Mouse (Mus musculus) hindbrain, postnatal 0 days (tissue): ENCODE results near the gene Cflar. TPM values are rescaled to one million over a fixed set of nuclear protein-coding genes. Genes with fewer than 3 reads are reported as not detected.
"Not testable (repeated sequence)": the region's sequence is repeated elsewhere in the genome, so short reads cannot be mapped to it uniquely, and the experiment has no call there.

Source experiments
- ATAC-seq: fragments of 200-750 bp; cut with Nextera tagmentation; 2 replicates; pipeline ENCODE4 v1.8.0; 2017; ENCODE audit warnings: mild to moderate bottlenecking, moderate TSS enrichment, moderate library complexity
- DNase-seq: peaks from one replicate; pipeline ENCODE4 v3.0.0-alpha.2; 2015; ENCODE audit warnings: low spot score
- H3K27ac ChIP-seq: fragments of 300-500 bp; sonication (generic); 2 replicates; pipeline ENCODE4 v1.5.1; 2014; ENCODE audit warnings: mild to moderate bottlenecking
- H3K27me3 ChIP-seq: fragments of 300-500 bp; sonication (generic); 2 replicates; pipeline ENCODE4 v1.6.1; 2014; ENCODE audit warnings: low read length, mixed read lengths; ENCODE audit not compliant: insufficient read depth
- H3K36me3 ChIP-seq: fragments of 300-500 bp; sonication (generic); 2 replicates; pipeline ENCODE4 v1.6.1; 2014; ENCODE audit warnings: low read length, mixed read lengths; ENCODE audit not compliant: insufficient read depth
- H3K4me1 ChIP-seq: fragments of 300-500 bp; sonication (generic); 2 replicates; pipeline ENCODE4 v1.6.1; 2014; ENCODE audit warnings: antibody characterized with exemption, low read length, mixed read lengths; ENCODE audit not compliant: insufficient read depth
- H3K4me2 ChIP-seq: fragments of 300-500 bp; sonication (generic); 2 replicates; pipeline ENCODE4 v1.6.1; 2014; ENCODE audit warnings: low read depth, mild to moderate bottlenecking, low read length, moderate library complexity, mixed read lengths
- H3K4me3 ChIP-seq: fragments of 300-500 bp; sonication (generic); 2 replicates; pipeline ENCODE4 v1.5.1; 2014; ENCODE audit warnings: low read length
- H3K9ac ChIP-seq: fragments of 300-500 bp; sonication (generic); replicated peaks from 2 replicates; pipeline ENCODE4 v1.6.1; 2014; ENCODE audit warnings: mild to moderate bottlenecking, low read length, moderate library complexity, mixed read lengths
- H3K9me3 ChIP-seq: fragments of 300-500 bp; sonication (generic); 2 replicates; pipeline ENCODE4 v1.6.1; 2016; ENCODE audit warnings: low read length, mixed read lengths
- CTCF ChIP-seq: IDR thresholded peaks from 2 replicates; pipeline ENCODE4 v1.5.1; 2016; ENCODE audit warnings: antibody characterized with exemption, control low read depth, low read depth
- WGBS: fragments of 180-500 bp; shearing (Covaris S2); extraction: QIAGEN DNeasy Blood & Tissue Kit; methylation state at CpG from one replicate; pipeline ENCODE4 v1.1.7; 2014; 5-methylcytosine and 5-hydroxymethylcytosine counted together
- polyA plus RNA-seq: library from polyadenylated mRNA; unstranded; fragments of >200 nt; fragmentation: Nextera tagmentation; extraction: Ambion mirVana; gene quantifications from 2 replicates; pipeline ENCODE4 v1.2.1, GENCODE M21; 2015
- total RNA-seq: library from RNA; depleted of rRNA; stranded (reverse); fragments of >200 nt; gene quantifications from 2 replicates; pipeline ENCODE4 v1.2.3, GENCODE M21; 2014; rRNA removed

Cflar gene
- total RNA-seq (17.6 and 24.4 TPM in 2 replicates), polyA plus RNA-seq (22.4 and 22.5 TPM in 2 replicates)

DNA sequence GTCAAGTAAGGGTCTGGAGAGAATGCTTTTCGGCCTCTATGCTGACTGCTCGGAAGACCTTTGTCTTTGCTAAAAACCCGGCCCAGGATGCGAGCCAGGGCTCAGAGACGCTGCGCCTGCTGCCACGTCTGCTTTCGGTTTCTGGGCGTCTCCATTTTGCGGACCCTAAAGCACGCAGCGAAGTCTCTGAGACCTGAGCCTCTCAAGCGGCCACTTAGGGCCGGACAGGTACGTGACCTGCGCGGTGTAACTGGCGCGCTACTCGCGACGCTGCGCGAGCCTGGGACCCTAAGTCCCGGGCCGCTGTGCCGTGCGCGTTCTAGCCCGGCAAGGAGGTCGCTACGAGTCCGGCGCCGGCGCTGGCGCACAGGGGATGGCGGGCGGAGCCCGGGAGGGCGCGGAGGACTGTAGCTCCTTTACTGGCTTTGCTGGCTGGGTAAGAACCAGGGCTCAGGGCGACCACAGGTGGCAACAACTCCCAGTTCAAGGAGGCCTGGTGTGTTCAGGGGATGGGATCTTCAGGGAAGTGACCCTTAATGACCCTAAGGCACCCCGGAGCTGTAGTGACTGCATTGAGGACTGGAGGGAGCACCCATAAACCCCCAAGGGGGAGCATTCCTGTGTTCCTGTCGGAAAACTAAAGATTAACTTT, at the start of gene Cflar:
Cflar (plus strand) TSS at position 144 of the 652 bp plus-strand sequence.
- ATAC-seq (peak; percentile 62), DNase-seq (peak; percentile 74)
- 2% methylated on average over 45 of the region's 45 CpGs for WGBS
- Histone ChIP-seq H3K4me2 (peak within 1 kb of the TSS; percentile 73), H3K9ac (peak within 1 kb of the TSS; percentile 56), H3K36me3 (no peaks in the 10 kb centered on the region), H3K9me3 (no peaks in the 10 kb centered on the region), H3K27me3 (no peaks in the 10 kb centered on the region), H3K4me1 (no peaks in the 10 kb centered on the region), H3K27ac (peak within 1 kb of the TSS; percentile 96), H3K4me3 (peak within 1 kb of the TSS; percentile 64)
- no peak for TF ChIP-seq CTCF

DNA sequence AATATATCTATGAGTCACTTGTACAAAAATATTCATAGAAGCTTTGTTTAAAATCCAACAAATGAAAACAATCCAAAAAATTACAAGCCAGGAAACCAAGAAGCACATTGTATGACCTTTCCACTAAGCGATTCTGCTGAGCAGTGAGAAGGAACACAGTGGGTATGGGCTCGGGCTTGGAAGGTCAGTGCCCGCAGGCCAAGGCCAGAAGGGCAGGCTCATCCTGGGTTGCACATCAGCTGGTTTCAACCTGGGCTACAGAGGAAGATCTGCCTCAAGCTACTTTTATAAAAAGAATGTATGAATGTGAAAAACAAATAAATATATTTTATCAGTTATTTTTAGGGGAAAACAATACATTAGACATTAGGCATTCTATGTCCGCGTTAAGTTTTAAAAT, 48.6 kb upstream of the Cflar start:
- not testable (repeated sequence) for DNase-seq, ATAC-seq, H3K9me3 ChIP-seq, H3K9ac ChIP-seq, H3K27ac ChIP-seq, H3K36me3 ChIP-seq, H3K27me3 ChIP-seq, H3K4me2 ChIP-seq, H3K4me3 ChIP-seq, H3K4me1 ChIP-seq
- 90% methylated on average over 5 of the region's 5 CpGs for WGBS

DNA sequence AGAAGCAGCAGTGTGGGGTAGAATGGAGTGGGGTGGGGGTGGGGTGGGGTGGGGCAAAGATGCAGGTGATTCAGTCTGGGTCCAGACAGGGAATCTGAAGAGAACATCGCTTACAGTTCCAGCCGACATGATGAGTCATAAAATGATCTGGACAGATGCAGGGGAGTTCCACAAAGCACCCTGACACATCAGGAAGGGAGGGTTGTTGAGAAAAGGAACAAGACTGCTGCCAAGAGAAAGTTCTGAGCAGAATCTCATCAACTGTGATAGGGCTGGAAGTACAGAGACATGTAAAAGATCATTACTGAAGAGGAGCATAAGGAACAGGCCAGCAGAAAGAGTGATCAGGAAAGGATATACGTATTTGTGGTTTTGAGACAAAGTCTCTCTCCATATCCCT, 47.9 kb upstream of the Cflar start:
- H3K27ac ChIP-seq, H3K36me3 ChIP-seq, ATAC-seq, H3K9ac ChIP-seq, DNase-seq, H3K4me3 ChIP-seq, H3K4me1 ChIP-seq, H3K9me3 ChIP-seq, H3K4me2 ChIP-seq, H3K27me3 ChIP-seq: not testable (repeated sequence)
- WGBS, result 82% methylated on average over 3 of the region's 3 CpGs

DNA sequence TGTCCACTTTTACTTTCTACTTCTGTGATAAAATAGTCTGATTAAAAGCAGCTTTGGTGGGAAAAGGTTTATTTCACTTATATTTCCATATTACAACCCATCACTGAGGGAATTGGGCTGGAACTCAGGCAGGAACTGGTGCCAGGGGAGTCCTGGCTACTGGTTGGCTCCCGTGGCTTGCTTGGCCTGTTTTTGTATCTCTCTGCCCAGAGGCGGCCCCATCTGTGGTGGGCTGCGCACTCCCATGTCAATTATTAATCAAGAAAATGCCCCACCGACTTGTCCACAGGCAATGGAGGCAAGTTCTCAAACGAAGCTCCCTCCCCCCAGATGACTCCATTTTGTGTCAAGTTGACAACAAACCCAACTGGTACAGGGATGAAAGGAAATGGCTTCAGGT, 43.1 kb upstream of the Cflar start:
- Histone ChIP-seq H3K27me3 (no peaks in the 10 kb centered on the region), H3K9me3 (no peaks in the 10 kb centered on the region), H3K4me2 (no peak overlapping the region), H3K36me3 (no peaks in the 10 kb centered on the region), H3K4me3 (no peak overlapping the region), H3K27ac (no peak overlapping the region), H3K9ac (no peak overlapping the region), H3K4me1 (no peaks in the 10 kb centered on the region)
- ATAC-seq (no peak), DNase-seq (no peak)
- WGBS, result 71% methylated on average over 5 of the region's 5 CpGs
- no peak for TF ChIP-seq CTCF

DNA sequence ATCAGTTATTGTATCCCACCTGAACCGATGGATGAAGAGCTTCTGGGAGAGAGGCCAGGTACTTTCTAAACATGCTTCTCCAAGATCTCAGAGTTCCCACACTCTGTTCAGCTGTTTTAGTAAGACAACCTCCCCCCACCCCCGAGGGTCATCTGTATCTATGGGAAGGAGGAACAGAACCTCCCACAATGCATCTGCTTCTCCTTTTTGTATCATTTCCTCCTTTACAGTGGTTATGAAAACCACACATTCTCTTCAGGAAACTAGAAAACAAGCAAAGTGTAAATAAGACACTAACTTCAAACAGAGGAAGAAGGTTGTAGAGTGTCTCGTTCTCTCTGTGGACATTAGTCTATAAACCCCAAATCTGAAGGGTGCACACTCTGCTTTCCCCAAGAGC, 41.7 kb upstream of the Cflar start:
- H3K4me1 ChIP-seq, H3K4me2 ChIP-seq, H3K9ac ChIP-seq, ATAC-seq, DNase-seq, H3K4me3 ChIP-seq, H3K36me3 ChIP-seq, H3K27me3 ChIP-seq, H3K9me3 ChIP-seq, H3K27ac ChIP-seq: not testable (repeated sequence)
- WGBS, result 80% methylated on average over 3 of the region's 3 CpGs

DNA sequence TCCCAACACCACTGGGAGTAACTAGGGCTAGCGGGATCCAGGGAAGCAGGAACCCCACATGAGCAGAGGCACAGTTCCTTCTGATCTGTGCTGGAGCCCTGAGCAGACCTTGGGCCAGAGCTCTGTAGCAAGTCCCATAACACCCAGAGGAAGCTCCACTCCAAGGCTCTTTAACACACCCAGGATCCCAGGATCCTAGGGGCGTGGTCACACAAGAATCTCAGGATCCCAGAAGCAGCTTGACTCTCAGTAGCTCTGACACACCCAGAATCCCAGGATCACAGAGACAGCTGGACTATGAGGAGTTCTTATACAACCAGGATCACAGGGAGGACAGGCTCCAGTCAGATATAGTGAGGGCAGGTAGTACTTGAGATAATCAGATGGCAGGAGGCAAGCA, 39.2 kb upstream of the Cflar start:
- Histone ChIP-seq H3K4me1 (no peaks in the 10 kb centered on the region), H3K27me3 (no peaks in the 10 kb centered on the region), H3K4me3 (no peak overlapping the region), H3K9me3 (no peaks in the 10 kb centered on the region), H3K27ac (no peak overlapping the region), H3K36me3 (no peaks in the 10 kb centered on the region), H3K9ac (no peak overlapping the region), H3K4me2 (no peak overlapping the region)
- no peak for TF ChIP-seq CTCF
- ATAC-seq, result no peak
- no peak for DNase-seq
- WGBS, result 86% methylated on average over 2 of the region's 2 CpGs

DNA sequence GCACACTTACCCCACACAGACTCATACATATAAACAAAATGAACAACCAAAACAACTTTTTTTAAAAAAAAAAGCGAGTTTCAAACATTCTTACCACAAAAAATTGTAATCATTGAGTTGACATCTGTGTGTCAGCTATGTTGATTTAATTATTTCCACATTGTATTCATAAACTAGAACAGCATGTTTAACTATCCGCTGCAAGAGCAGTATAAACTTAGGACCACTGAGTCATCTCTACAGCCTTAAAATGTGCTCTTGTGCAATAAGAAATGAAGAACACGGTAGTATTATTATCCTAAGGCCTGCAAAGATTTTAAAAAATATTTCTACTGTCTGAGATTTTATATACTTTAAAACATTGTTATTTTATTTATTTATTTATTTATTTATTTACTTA, 36.3 kb upstream of the Cflar start:
- no peak overlapping the region for H3K27ac ChIP-seq
- no peak overlapping the region for H3K9ac ChIP-seq
- DNase-seq (no peak), ATAC-seq (no peak)
- no peaks in the 10 kb centered on the region for H3K4me1 ChIP-seq
- no peak overlapping the region for H3K4me3 ChIP-seq
- no peaks in the 10 kb centered on the region for H3K36me3 ChIP-seq
- 91% methylated on average over 3 of the region's 3 CpGs for WGBS
- H3K9me3 ChIP-seq, result no peaks in the 10 kb centered on the region
- TF ChIP-seq CTCF, result no peak
- H3K4me2 ChIP-seq, result no peak overlapping the region
- no peaks in the 10 kb centered on the region for H3K27me3 ChIP-seq
